Mouse (Mus musculus): ENCODE results near the gene Olfr67. TPM values are rescaled to one million over a fixed set of nuclear protein-coding genes. Genes with fewer than 3 reads are reported as not detected.
"Not testable (repeated sequence)": the region's sequence is repeated elsewhere in the genome, so short reads cannot be mapped to it uniquely, and the experiment has no call there.

Olfr67 gene
- not detected for total RNA-seq (2021)
- long read RNA-seq, experiment 1: 0 reads
- long read RNA-seq, experiment 2: 0 reads

DNA sequence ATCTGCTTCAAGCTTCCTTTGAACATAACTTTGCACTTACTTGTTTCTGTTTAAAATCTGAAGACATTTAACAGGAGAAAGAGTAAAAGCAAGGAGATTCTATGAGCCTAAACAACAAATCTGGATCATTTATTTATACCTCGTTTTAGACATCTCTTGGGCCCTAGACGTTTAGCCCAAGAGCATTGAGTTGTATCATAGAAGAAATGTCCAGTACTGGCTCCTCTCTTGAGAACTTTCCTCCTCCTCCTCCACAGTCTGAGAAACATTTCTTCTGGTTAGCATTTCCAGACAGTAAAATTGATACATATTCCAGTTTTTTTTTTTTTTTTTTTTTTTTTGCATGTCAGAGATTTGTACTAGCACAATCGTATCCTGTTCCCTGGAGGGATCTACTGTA lies at the start of gene Olfr67:
Gene Olfr67 (minus strand): TSS at position 101 of the 400 bp plus-strand sequence.
- DNase-seq: no peak

DNA sequence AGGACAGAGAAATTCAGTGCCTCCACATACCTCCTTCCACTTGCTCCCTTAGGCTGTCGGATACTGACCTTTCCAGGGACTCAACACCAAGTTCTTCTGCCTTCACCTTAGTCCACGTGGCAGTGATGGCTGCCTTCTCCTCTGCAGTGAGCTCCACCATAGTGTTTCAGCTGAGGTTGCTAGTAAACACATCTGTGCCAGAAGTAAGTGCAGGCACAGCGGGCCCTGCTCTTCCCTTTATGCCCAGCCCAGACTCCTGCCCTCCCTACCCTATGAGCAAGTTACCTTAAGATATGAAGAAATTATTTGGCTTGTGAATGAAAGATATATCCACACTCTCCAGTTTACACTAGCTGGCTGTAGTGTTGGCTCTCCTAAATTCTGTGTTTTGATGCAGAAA lies 48.6 kb upstream of the Olfr67 start, which contains the start of gene Hbb-bh2:
Gene Hbb-bh2 (minus strand): TSS at position 253 of the 400 bp plus-strand sequence.
- DNase-seq: no peak

- DNase-seq: no peak
Measured at GRCm38 (mm10) chr7:103827808-103828207, 36.2 kb upstream of the Olfr67 start, which contains the start of gene Hbb-bs. Gene Hbb-bs, minus strand, starts transcription at chr7:103828096.

DNA sequence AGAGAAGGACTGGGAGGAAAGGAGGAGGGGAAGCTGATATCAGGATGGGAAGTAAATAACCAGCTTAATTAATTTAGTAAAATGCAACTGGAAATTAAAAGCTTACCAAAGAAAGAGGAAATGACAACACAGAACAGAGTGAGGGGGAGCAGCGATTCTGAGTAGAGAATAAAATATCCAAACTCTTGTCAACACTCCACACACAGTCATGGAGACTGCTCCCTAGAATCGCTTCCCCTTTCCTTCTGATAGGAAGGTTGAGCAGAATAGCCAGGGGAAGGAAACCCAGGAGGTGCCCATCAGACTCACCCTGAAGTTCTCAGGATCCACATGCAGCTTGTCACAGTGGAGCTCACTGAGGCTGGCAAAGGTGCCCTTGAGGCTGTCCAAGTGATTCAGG lies 35.5 kb upstream of the Olfr67 start:
- not testable (repeated sequence) for DNase-seq

GRCm38 (mm10) chr7:103826255-103826887 lies 34.8 kb upstream of the Olfr67 start:
- DNase-seq: no peak

DNA sequence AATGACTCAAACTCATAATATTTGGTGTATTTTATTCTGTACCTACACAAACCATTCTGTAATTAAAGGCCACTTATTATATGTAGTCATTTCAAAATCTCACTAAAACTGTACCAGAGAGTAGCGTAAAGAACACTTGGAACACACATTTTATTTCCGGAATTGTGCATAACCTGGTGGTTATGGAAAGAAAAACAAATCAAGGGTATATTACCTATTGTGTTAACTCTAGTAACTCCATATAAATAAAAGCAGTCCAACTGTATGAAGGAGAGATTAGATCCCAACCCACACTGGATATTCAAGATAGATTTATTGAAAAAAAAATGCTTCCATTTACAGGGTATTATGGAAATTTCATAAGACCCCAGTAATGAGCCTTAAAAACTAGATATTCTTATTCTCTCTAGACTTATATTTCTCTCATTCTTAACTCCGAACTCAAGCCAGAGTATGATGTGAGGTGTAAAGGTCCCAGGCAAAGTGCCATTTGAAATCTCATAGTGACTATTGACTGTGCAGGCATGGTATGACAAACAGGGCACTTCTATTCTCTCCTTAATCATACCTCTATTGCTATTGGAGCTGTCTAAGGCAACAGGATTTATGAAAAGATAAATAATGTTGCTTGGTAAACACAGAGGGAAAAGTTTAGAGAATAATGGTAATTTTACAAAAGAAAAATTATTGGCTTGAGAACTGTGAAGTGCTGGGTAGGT lies 34.1 kb upstream of the Olfr67 start:
- DNase-seq: no peak

GRCm38 (mm10) chr7:103824597-103824996 lies 33.0 kb upstream of the Olfr67 start:
- no peak for DNase-seq

DNA sequence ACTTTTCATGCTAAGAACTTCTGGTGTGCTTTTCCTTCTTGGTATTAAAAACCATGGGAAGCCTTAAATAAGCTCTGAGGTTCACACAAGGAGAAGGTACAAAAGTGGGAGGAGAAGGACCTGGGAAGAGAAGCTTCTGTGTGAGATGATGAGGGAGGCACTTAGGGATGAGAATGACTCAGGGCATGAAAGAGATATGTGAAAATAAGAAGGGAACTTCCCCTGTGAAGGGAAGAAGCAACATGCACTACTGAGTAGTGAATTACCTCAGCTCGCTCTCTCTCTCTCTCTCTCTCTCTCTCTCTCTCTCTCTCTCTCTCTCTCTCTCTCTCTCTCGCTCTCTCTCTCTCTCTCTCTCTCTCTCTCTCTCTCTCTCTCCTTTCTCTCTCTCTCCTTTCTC lies 23.5 kb upstream of the Olfr67 start:
- not testable (repeated sequence) for DNase-seq

GRCm38 (mm10) chr7:103813766-103814165 lies 22.1 kb upstream of the Olfr67 start, which contains the start of gene Hbb-bt:
Gene Hbb-bt, minus strand, starts transcription at chr7:103813996.
- no peak for DNase-seq

- not testable (repeated sequence) for DNase-seq
Measured at GRCm38 (mm10) chr7:103813152-103813551, 21.5 kb upstream of the Olfr67 start.

- DNase-seq: no peak
Measured at GRCm38 (mm10) chr7:103812174-103812573, 20.6 kb upstream of the Olfr67 start.

GRCm38 (mm10) chr7:103811223-103811845 lies 19.7 kb upstream of the Olfr67 start:
- no peak for DNase-seq

GRCm38 (mm10) chr7:103810746-103811145 lies 19.1 kb upstream of the Olfr67 start:
- DNase-seq: no peak

GRCm38 (mm10) chr7:103810296-103810695 lies 18.7 kb upstream of the Olfr67 start:
- DNase-seq: no peak

- no peak for DNase-seq
Measured at GRCm38 (mm10) chr7:103809801-103810155, 18.2 kb upstream of the Olfr67 start.

- no peak for DNase-seq
Measured at GRCm38 (mm10) chr7:103808971-103809800, 17.6 kb upstream of the Olfr67 start.

DNA sequence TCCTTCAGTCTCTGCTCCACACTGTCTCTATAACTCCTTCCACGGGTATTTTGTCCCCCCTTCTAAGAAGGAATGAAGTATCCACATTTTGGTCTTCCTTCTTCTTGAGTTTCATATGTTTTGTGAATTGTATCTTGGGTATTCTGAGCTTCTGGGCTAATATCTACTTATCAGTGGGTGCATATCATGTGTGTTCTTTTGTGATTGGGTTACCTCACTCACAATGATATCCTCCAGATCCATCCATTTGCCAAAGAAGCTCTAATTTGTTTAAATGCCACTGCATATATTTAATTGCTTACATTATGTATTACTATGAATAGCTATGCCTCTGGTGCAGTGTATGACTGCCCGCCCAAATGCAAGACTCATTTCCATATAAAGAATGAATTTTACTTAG lies 16.5 kb upstream of the Olfr67 start:
- DNase-seq: not testable (repeated sequence)

- DNase-seq: no peak
Measured at GRCm38 (mm10) chr7:103806856-103807255, 15.2 kb upstream of the Olfr67 start.

GRCm38 (mm10) chr7:103792669-103793388 lies 1.2 kb upstream of the Olfr67 start:
- DNase-seq: no peak

DNA sequence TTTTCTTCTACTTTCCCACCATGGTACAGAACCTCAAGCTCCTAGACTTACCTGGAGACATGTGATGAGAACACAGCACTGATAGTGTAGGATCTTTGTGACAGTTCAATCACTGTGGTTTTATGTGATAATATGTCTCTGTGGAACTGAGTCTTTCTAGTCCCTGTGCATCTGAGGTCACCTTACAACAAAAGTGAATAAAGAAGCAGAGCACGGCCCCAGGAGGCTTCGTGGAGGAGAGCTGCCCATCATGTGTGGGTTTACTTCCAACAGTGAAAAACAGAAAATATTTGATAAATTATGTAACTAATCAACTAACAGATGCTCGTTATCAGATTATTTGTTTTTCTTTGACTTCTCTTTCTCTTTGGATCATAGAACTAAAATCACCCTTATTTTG lies 12.0 kb downstream of the Olfr67 start, which contains the start of gene Olfr68:
Gene Olfr68 (minus strand): TSS at position 101 of the 400 bp plus-strand sequence.
- no peak for DNase-seq

DNA sequence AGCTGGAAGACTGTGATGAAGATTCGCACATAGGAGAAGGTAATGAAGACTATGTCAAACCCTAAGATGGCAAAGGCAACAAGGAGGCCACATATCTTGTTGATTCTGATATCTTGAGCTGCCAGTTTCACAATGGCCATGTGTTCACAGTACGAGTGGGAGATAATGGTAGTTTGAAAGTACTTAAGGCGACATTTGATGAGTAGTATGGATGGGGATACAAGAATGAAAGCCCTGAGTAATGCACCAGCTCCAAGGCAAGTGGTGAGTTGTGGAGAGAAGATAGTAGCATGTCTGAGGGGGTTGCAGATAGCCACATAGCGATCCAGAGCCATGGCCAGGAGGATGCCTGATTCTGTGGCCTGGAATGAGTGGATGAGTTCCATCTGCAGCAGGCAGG lies 14.0 kb downstream of the Olfr67 start:
- DNase-seq: not testable (repeated sequence)
